Mouse (Mus musculus) kidney, embryonic 15.5 days (tissue): ENCODE results near the gene Tbx19. TPM values are rescaled to one million over a fixed set of nuclear protein-coding genes. Genes with fewer than 3 reads are reported as not detected.

Source experiments
- ATAC-seq: fragments of 200-750 bp; cut with Nextera tagmentation; replicated peaks from 2 replicates; pipeline ENCODE4 v1.8.0; 2017; ENCODE audit warnings: moderate TSS enrichment; ENCODE audit not compliant: low FRiP score
- H3K27ac ChIP-seq: fragments of 300-500 bp; sonication (generic); 2 replicates; pipeline ENCODE4 v1.5.1; 2015; ENCODE audit warnings: mild to moderate bottlenecking, inconsistent platforms
- H3K27me3 ChIP-seq: fragments of 300-500 bp; sonication (generic); 2 replicates; pipeline ENCODE4 v1.6.1; 2015; ENCODE audit warnings: inconsistent platforms
- H3K36me3 ChIP-seq: fragments of 300-500 bp; sonication (generic); 2 replicates; pipeline ENCODE4 v1.6.1; 2015; ENCODE audit warnings: inconsistent platforms
- H3K4me1 ChIP-seq: fragments of 300-500 bp; sonication (generic); 2 replicates; pipeline ENCODE4 v1.6.1; 2015; ENCODE audit warnings: inconsistent platforms
- H3K4me2 ChIP-seq: fragments of 300-500 bp; sonication (generic); 2 replicates; pipeline ENCODE4 v1.6.1; 2015; ENCODE audit warnings: moderate library complexity, mild to moderate bottlenecking, inconsistent platforms
- H3K4me3 ChIP-seq: fragments of 300-500 bp; sonication (generic); replicated peaks from 2 replicates; pipeline ENCODE4 v1.5.1; 2015; ENCODE audit warnings: mild to moderate bottlenecking, inconsistent platforms
- H3K9ac ChIP-seq: fragments of 300-500 bp; sonication (generic); 2 replicates; pipeline ENCODE4 v1.6.1; 2015; ENCODE audit warnings: mild to moderate bottlenecking, inconsistent platforms
- H3K9me3 ChIP-seq: fragments of 300-500 bp; sonication (generic); replicated peaks from 2 replicates; pipeline ENCODE4 v1.6.1; 2016; ENCODE audit warnings: inconsistent platforms
- WGBS: fragments of 180-500 bp; shearing (Covaris S2); methylation state at CpG from one replicate; pipeline ENCODE4 v1.1.7; 2015; ENCODE audit warnings: mixed read lengths; 5-methylcytosine and 5-hydroxymethylcytosine counted together
- polyA plus RNA-seq: library from polyadenylated mRNA; unstranded; fragments of >200 nt; fragmentation: Nextera tagmentation; extraction: Ambion mirVana; gene quantifications from 2 replicates; pipeline ENCODE4 v1.2.1, GENCODE M21; 2015

Gene Tbx19
- polyA plus RNA-seq, 1 experiment from 2014 or later: 0.23 TPM

GRCm38 (mm10) chr1:165179321-165179720, 18.7 kb upstream of the Tbx19 start:
- Histone ChIP-seq H3K9ac (no peak overlapping the region), H3K9me3 (no peaks in the 10 kb centered on the region), H3K36me3 (peaks cover 65% of the 10 kb centered on the region), H3K4me2 (no peak overlapping the region), H3K4me1 (no peaks in the 10 kb centered on the region), H3K27ac (no peak overlapping the region), H3K27me3 (no peaks in the 10 kb centered on the region), H3K4me3 (no peak overlapping the region)
- WGBS: 87% methylated on average over 5 of the region's 5 CpGs
- ATAC-seq: no peak

- no peaks in the 10 kb centered on the region for H3K9me3 ChIP-seq
- peaks cover 53% of the 10 kb centered on the region for H3K36me3 ChIP-seq
- H3K9ac ChIP-seq: no peak overlapping the region
- no peak overlapping the region for H3K4me3 ChIP-seq
- WGBS: 75% methylated on average over 6 of the region's 6 CpGs
- no peak for ATAC-seq
- H3K27me3 ChIP-seq: no peaks in the 10 kb centered on the region
- no peaks in the 10 kb centered on the region for H3K4me1 ChIP-seq
- no peak overlapping the region for H3K4me2 ChIP-seq
- no peak overlapping the region for H3K27ac ChIP-seq
Observed at GRCm38 (mm10) chr1:165178075-165178474, 17.5 kb upstream of the Tbx19 start.

GRCm38 (mm10) chr1:165174059-165174616, 13.6 kb upstream of the Tbx19 start:
- H3K4me2 ChIP-seq: no peak overlapping the region
- H3K9me3 ChIP-seq: no peaks in the 10 kb centered on the region
- no peaks in the 10 kb centered on the region for H3K4me1 ChIP-seq
- H3K4me3 ChIP-seq: no peak overlapping the region
- no peak for ATAC-seq
- WGBS: 63% methylated on average over 9 of the region's 9 CpGs
- 0 out of 2 replicates have a peak, but pooled peaks cover 2% of the 10 kb centered on the region for H3K27me3 ChIP-seq
- peaks cover 29% of the 10 kb centered on the region for H3K36me3 ChIP-seq
- no peak overlapping the region for H3K9ac ChIP-seq
- H3K27ac ChIP-seq: no peak overlapping the region

- Histone ChIP-seq H3K9me3 (no peaks in the 10 kb centered on the region), H3K4me3 (no peak overlapping the region), H3K27ac (no peak overlapping the region), H3K27me3 (0 out of 2 replicates have a peak, but pooled peaks cover 2% of the 10 kb centered on the region), H3K4me1 (no peaks in the 10 kb centered on the region), H3K9ac (no peak overlapping the region), H3K36me3 (0 out of 2 replicates have a peak, but pooled peaks cover under 1% of the 10 kb centered on the region), H3K4me2 (no peak overlapping the region)
- WGBS: 86% methylated on average over 8 of the region's 8 CpGs
- ATAC-seq: no peak
Observed at GRCm38 (mm10) chr1:165171277-165171676, 10.7 kb upstream of the Tbx19 start.

- Histone ChIP-seq H3K4me1 (no peaks in the 10 kb centered on the region), H3K4me2 (no peak overlapping the region), H3K27ac (no peak overlapping the region), H3K4me3 (no peak overlapping the region), H3K36me3 (no peaks in the 10 kb centered on the region), H3K9me3 (no peaks in the 10 kb centered on the region), H3K9ac (no peak overlapping the region), H3K27me3 (0 out of 2 replicates have a peak, but pooled peaks cover 2% of the 10 kb centered on the region)
- WGBS: 63% methylated on average over 5 of the region's 5 CpGs
- ATAC-seq: no peak
Observed at GRCm38 (mm10) chr1:165170157-165170556, 9.6 kb upstream of the Tbx19 start.

- no peak overlapping the region for H3K4me3 ChIP-seq
- no peak for ATAC-seq
- WGBS: 78% methylated on average over 3 of the region's 3 CpGs
- H3K4me2 ChIP-seq: no peak overlapping the region
- no peaks in the 10 kb centered on the region for H3K36me3 ChIP-seq
- H3K9ac ChIP-seq: no peak overlapping the region
- H3K27me3 ChIP-seq: 0 out of 2 replicates have a peak, but pooled peaks cover 2% of the 10 kb centered on the region
- H3K9me3 ChIP-seq: no peaks in the 10 kb centered on the region
- H3K4me1 ChIP-seq: no peaks in the 10 kb centered on the region
- no peak overlapping the region for H3K27ac ChIP-seq
Observed at GRCm38 (mm10) chr1:165169462-165169861, 8.9 kb upstream of the Tbx19 start.

- Histone ChIP-seq H3K9ac (no peak overlapping the region), H3K4me2 (no peak overlapping the region), H3K27ac (no peak overlapping the region), H3K36me3 (no peaks in the 10 kb centered on the region), H3K9me3 (no peaks in the 10 kb centered on the region), H3K4me1 (no peaks in the 10 kb centered on the region), H3K27me3 (no peaks in the 10 kb centered on the region), H3K4me3 (no peak overlapping the region)
- ATAC-seq: peak; percentile 54
- WGBS: 49% methylated on average over 6 of the region's 6 CpGs
Observed at GRCm38 (mm10) chr1:165164920-165165319, 4.3 kb upstream of the Tbx19 start.

GRCm38 (mm10) chr1:165158841-165159240, 1.7 kb downstream of the Tbx19 start:
- H3K4me1 ChIP-seq: no peaks in the 10 kb centered on the region
- H3K4me2 ChIP-seq: no peak overlapping the region
- no peak for ATAC-seq
- no peak overlapping the region for H3K9ac ChIP-seq
- no peak overlapping the region for H3K4me3 ChIP-seq
- no peaks in the 10 kb centered on the region for H3K36me3 ChIP-seq
- H3K27me3 ChIP-seq: no peaks in the 10 kb centered on the region
- no peak overlapping the region for H3K27ac ChIP-seq
- no peaks in the 10 kb centered on the region for H3K9me3 ChIP-seq
- 79% methylated on average over 10 of the region's 10 CpGs for WGBS

GRCm38 (mm10) chr1:165154162-165154561, 6.4 kb downstream of the Tbx19 start:
- H3K9me3 ChIP-seq: no peaks in the 10 kb centered on the region
- H3K27me3 ChIP-seq: no peaks in the 10 kb centered on the region
- H3K4me3 ChIP-seq: no peak overlapping the region
- no peaks in the 10 kb centered on the region for H3K36me3 ChIP-seq
- H3K4me2 ChIP-seq: no peak overlapping the region
- no peak overlapping the region for H3K27ac ChIP-seq
- no peak for ATAC-seq
- no peak overlapping the region for H3K9ac ChIP-seq
- H3K4me1 ChIP-seq: no peaks in the 10 kb centered on the region
- 74% methylated on average over 4 of the region's 4 CpGs for WGBS

GRCm38 (mm10) chr1:165151216-165151615, 9.4 kb downstream of the Tbx19 start:
- Histone ChIP-seq H3K27ac (no peak overlapping the region), H3K9ac (no peak overlapping the region), H3K36me3 (no peaks in the 10 kb centered on the region), H3K4me2 (no peak overlapping the region), H3K27me3 (no peaks in the 10 kb centered on the region), H3K4me1 (no peaks in the 10 kb centered on the region), H3K4me3 (no peak overlapping the region), H3K9me3 (no peaks in the 10 kb centered on the region)
- no peak for ATAC-seq
- 52% methylated on average over 8 of the region's 8 CpGs for WGBS

- Histone ChIP-seq H3K9ac (no peak overlapping the region), H3K9me3 (no peaks in the 10 kb centered on the region), H3K36me3 (no peaks in the 10 kb centered on the region), H3K4me2 (0 out of 2 replicates have a peak overlapping the region, but pooled peaks have one; percentile 5), H3K4me1 (peaks cover 12% of the 10 kb centered on the region), H3K27me3 (no peaks in the 10 kb centered on the region), H3K27ac (peak overlapping the region; percentile 18; the same call in 1 of the 2 replicates), H3K4me3 (no peak overlapping the region)
- peak; percentile 72 for ATAC-seq
- 48% methylated on average over 12 of the region's 12 CpGs for WGBS
Observed at GRCm38 (mm10) chr1:165142343-165142916, 18.1 kb downstream of the Tbx19 start.

- Histone ChIP-seq H3K9me3 (no peaks in the 10 kb centered on the region), H3K4me2 (no peak overlapping the region), H3K4me3 (no peak overlapping the region), H3K27ac (no peak overlapping the region), H3K4me1 (peaks cover 12% of the 10 kb centered on the region), H3K9ac (no peak overlapping the region), H3K36me3 (no peaks in the 10 kb centered on the region), H3K27me3 (no peaks in the 10 kb centered on the region)
- 79% methylated on average over 3 of the region's 3 CpGs for WGBS
- no peak for ATAC-seq
Observed at GRCm38 (mm10) chr1:165140227-165140626, 20.3 kb downstream of the Tbx19 start.

GRCm38 (mm10) chr1:165133858-165134257, 26.7 kb downstream of the Tbx19 start:
- H3K4me2 ChIP-seq: no peak overlapping the region
- no peak overlapping the region for H3K9ac ChIP-seq
- H3K27ac ChIP-seq: no peak overlapping the region
- H3K36me3 ChIP-seq: no peaks in the 10 kb centered on the region
- ATAC-seq: no peak
- no peaks in the 10 kb centered on the region for H3K4me1 ChIP-seq
- WGBS: 67% methylated on average over 2 of the region's 2 CpGs
- H3K4me3 ChIP-seq: no peak overlapping the region
- H3K27me3 ChIP-seq: no peaks in the 10 kb centered on the region
- H3K9me3 ChIP-seq: no peaks in the 10 kb centered on the region
